Mouse (Mus musculus) erythroblast, embryonic 14.5 days (primary cell): ENCODE measurements around the gene Wdr92.

Experiments
- GATA1 ChIP-seq: IDR thresholded peaks from 2 replicates; pipeline ENCODE4 v1.6.1; 2012; ENCODE audit warnings: low read length, inconsistent platforms, mixed read lengths
- TAL1 ChIP-seq: IDR thresholded peaks from 3 replicates; pipeline ENCODE4 v1.6.1; 2012; ENCODE audit warnings: low read length, inconsistent platforms, mixed read lengths

- TF ChIP-seq TAL1, result no peak
- no peak for TF ChIP-seq GATA1
Observed at GRCm38 (mm10) chr11:17170938-17171729, 10.8 kb upstream of the Wdr92 start.
